Mouse (Mus musculus) lung, adult 2 months (tissue): ENCODE results near the gene Gpx5.

Source experiments
- CTCF ChIP-seq: fragments of 200-500 bp; IDR thresholded peaks from 2 replicates; pipeline ENCODE4 v1.5.1; 2011; ENCODE audit warnings: mild to moderate bottlenecking, low read length, control low read depth; ENCODE audit not compliant: insufficient read depth
- POLR2A ChIP-seq: fragments of 200-500 bp; IDR thresholded peaks from 2 replicates; pipeline ENCODE4 v1.6.1; 2011; ENCODE audit warnings: low read depth, mild to moderate bottlenecking, control low read depth, low read length, borderline replicate concordance; ENCODE audit errors: extremely low read depth

DNA sequence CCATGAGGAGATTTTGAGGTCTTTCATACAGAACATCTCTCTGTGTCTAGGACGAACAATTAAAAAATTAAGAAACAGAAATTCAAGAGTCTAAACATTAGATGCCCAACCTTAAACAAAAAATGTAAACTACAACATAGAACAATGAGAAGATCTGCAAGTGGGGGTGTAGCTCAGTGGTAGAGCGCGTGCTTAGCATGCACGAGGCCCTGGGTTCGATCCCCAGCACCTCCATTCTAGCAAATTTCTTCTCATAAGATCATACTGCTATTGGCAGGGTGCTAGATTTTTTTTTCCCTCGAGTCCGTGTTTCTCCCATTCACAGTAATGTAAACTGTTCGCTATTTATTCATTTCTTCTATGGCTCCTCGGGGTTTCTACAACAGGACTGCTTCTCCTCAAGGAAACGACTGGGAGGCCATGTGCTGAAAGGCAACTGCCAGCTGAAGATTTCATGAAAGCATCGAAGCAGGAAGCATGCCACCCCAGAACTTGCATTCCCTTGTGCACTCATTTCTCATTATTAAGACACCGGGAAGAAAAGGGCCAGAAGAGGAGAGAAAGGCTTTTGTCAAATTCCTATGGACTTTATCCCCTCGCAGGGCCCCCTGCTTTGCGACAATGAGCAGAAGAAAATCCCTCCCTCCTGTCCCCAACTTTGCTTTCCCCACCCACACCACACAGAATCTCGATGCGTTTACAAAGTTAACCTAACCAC, 50.0 kb downstream of the Gpx5 start:
- TF ChIP-seq CTCF (no peak), POLR2A (no peak)
